Mouse (Mus musculus): ENCODE measurements around the gene Elf2. TPM values are rescaled to one million over a fixed set of nuclear protein-coding genes. Genes with fewer than 3 reads are reported as not detected.
"Not testable (repeated sequence)": the region's sequence is repeated elsewhere in the genome, so short reads cannot be mapped to it uniquely, and the experiment has no call there.

Elf2 gene
- polyA plus RNA-seq, 1 experiment from 2014 or later = 69.6 TPM

- ChIA-PET POLR2A (interaction anchor here (0.7 to 1.1 kb wide), 2 partner anchors 11 to 64 kb away, joined by 3 to 4 read pairs; no protein-coding TSS in a partner anchor), CTCF (interaction anchor here (0.6 to 5.9 kb wide), 28 partner anchors 9 to 152 kb away, joined by 3 to 41 read pairs (median 3); partner anchors contain the start of gene Noct)
- no peaks in the 10 kb centered on the region for H3K27me3 ChIP-seq
- TF ChIP-seq CTCF (IDR thresholded peaks at IDR 0.05) = peak; percentile 93
- in situ Hi-C loops (cut with MboI; ENCODE audit: low pct_unique_long_range_greater_than_20kb) = loop anchor here (10.0 kb wide), 1 partner anchor 119 kb away; no protein-coding TSS in a partner anchor
- ATAC-seq = peak; percentile 68
- DNase-seq (ENCODE audit: low read depth, low spot score) = no peak
Observed at GRCm38 (mm10) chr3:51353325-51354033, 13.0 kb upstream of the Elf2 start.

GRCm38 (mm10) chr3:51350806-51351205, 10.3 kb upstream of the Elf2 start:
- ChIA-PET POLR2A (interaction anchor here (0.5 to 1.0 kb wide), 3 partner anchors 9 to 887 kb away, joined by 3 to 5 read pairs (median 3); no protein-coding TSS in a partner anchor), CTCF (interaction anchor here (0.9 to 5.9 kb wide), 13 partner anchors 8 to 122 kb away, joined by 3 to 41 read pairs (median 4); no protein-coding TSS in a partner anchor)
- no peak for TF ChIP-seq CTCF (IDR thresholded peaks at IDR 0.05)
- no peaks in the 10 kb centered on the region for H3K27me3 ChIP-seq
- no peak for ATAC-seq
- no peak for DNase-seq (ENCODE audit: low read depth, low spot score)
- in situ Hi-C loops (cut with MboI; ENCODE audit: low pct_unique_long_range_greater_than_20kb) = loop anchor here (10.0 kb wide), 1 partner anchor 116 kb away; no protein-coding TSS in a partner anchor

- CTCF ChIA-PET = interaction anchor here (1.3 kb wide), 1 partner anchor 60 kb away, joined by 5 read pairs; no protein-coding TSS in a partner anchor
- no peak for DNase-seq (ENCODE audit: low read depth, low spot score)
- no peak for TF ChIP-seq CTCF (IDR thresholded peaks at IDR 0.05)
- POLR2A ChIA-PET = no interaction called here
- H3K27me3 ChIP-seq = no peaks in the 10 kb centered on the region
- in situ Hi-C loops (cut with MboI; ENCODE audit: low pct_unique_long_range_greater_than_20kb) = loop anchor here (25.0 kb wide), 1 partner anchor 911 kb away; the partner anchor contains the start of gene Slc7a11
- no peak for ATAC-seq
Observed at GRCm38 (mm10) chr3:51348646-51349238, 8.3 kb upstream of the Elf2 start.

GRCm38 (mm10) chr3:51345017-51345416, 4.6 kb upstream of the Elf2 start:
- DNase-seq (ENCODE audit: low read depth, low spot score); POLR2A ChIA-PET; H3K27me3 ChIP-seq; ATAC-seq: not testable (repeated sequence)
- in situ Hi-C loops (cut with MboI; ENCODE audit: low pct_unique_long_range_greater_than_20kb) = loop anchor here (25.0 kb wide), 1 partner anchor 908 kb away; the partner anchor contains the start of gene Slc7a11
- CTCF ChIA-PET = interaction anchor here (1.1 to 3.1 kb wide), 3 partner anchors 21 to 67 kb away, joined by 3 to 13 read pairs (median 3); no protein-coding TSS in a partner anchor

- DNase-seq (ENCODE audit: low read depth, low spot score); ATAC-seq; H3K27me3 ChIP-seq; POLR2A ChIA-PET: not testable (repeated sequence)
- in situ Hi-C loops (cut with MboI; ENCODE audit: low pct_unique_long_range_greater_than_20kb) = loop anchor here (25.0 kb wide), 1 partner anchor 907 kb away; the partner anchor contains the start of gene Slc7a11
- CTCF ChIA-PET = interaction anchor here (0.8 to 3.1 kb wide), 9 partner anchors 9 to 110 kb away, joined by 3 to 16 read pairs (median 4); no protein-coding TSS in a partner anchor
Observed at GRCm38 (mm10) chr3:51344182-51344581, 3.7 kb upstream of the Elf2 start.

- H3K27me3 ChIP-seq = no peaks in the 10 kb centered on the region
- POLR2A ChIA-PET = no interaction called here
Observed at GRCm38 (mm10) chr3:51343260-51343659, 2.8 kb upstream of the Elf2 start.

GRCm38 (mm10) chr3:51342152-51342551, 1.7 kb upstream of the Elf2 start:
- POLR2A ChIA-PET = interaction anchor here (0.6 to 1.5 kb wide), 4 partner anchors 8 to 66 kb away, joined by 3 read pairs; no protein-coding TSS in a partner anchor
- in situ Hi-C loops (cut with MboI; ENCODE audit: low pct_unique_long_range_greater_than_20kb) = loop anchor here (25.0 kb wide), 1 partner anchor 905 kb away; the partner anchor contains the start of gene Slc7a11

More at GRCm38 (mm10) chr3:51343260-51343659, 2.8 kb upstream of the Elf2 start:
- no peak for TF ChIP-seq CTCF (IDR thresholded peaks at IDR 0.05)
- DNase-seq (ENCODE audit: low read depth, low spot score) (no peak), ATAC-seq (no peak)
- CTCF ChIA-PET = interaction anchor here (0.8 to 3.1 kb wide), 7 partner anchors 7 to 109 kb away, joined by 3 to 16 read pairs (median 6); no protein-coding TSS in a partner anchor
- in situ Hi-C loops (cut with MboI; ENCODE audit: low pct_unique_long_range_greater_than_20kb) = loop anchor here (25.0 kb wide), 1 partner anchor 906 kb away; the partner anchor contains the start of gene Slc7a11

GRCm38 (mm10) chr3:51341268-51342081, 1.0 kb upstream of the Elf2 start:
- in situ Hi-C loops (cut with MboI; ENCODE audit: low pct_unique_long_range_greater_than_20kb) = loop anchor here (25.0 kb wide), 1 partner anchor 904 kb away; the partner anchor contains the start of gene Slc7a11
- H3K27me3 ChIP-seq = no peaks in the 10 kb centered on the region
- ChIA-PET CTCF (interaction anchor here (0.7 to 3.1 kb wide), 3 partner anchors 9 to 12 kb away, joined by 3 to 16 read pairs (median 4); no protein-coding TSS in a partner anchor), POLR2A (interaction anchor here (0.6 to 1.5 kb wide), 4 partner anchors 9 to 67 kb away, joined by 3 read pairs; no protein-coding TSS in a partner anchor)
- TF ChIP-seq CTCF (IDR thresholded peaks at IDR 0.05) = no peak
- ATAC-seq (peak; percentile 76), DNase-seq (ENCODE audit: low read depth, low spot score) (no peak)

More at GRCm38 (mm10) chr3:51342152-51342551, 1.7 kb upstream of the Elf2 start:
- CTCF ChIA-PET = interaction anchor here (1.6 to 3.1 kb wide), 4 partner anchors 8 to 24 kb away, joined by 4 to 16 read pairs (median 10); no protein-coding TSS in a partner anchor
- TF ChIP-seq CTCF (IDR thresholded peaks at IDR 0.05) = no peak
- DNase-seq (ENCODE audit: low read depth, low spot score) = no peak
- no peak for ATAC-seq
- H3K27me3 ChIP-seq = no peaks in the 10 kb centered on the region
